ENCODE assay signal across 24 mouse cellular contexts in genomic region chr5:143148661-143149060, GRCm38 (mm10). TPM values are rescaled to one million over a fixed set of nuclear protein-coding genes. Genes with fewer than 3 reads are reported as not detected.
"Had no signal": no experiment of that assay in that cellular context is flagged by ENCODE, and none has a peak within 500 bp of the region (broad histone marks: within the 10 kb centered on the region; RNA-seq: fewer than 3 reads in every experiment).

No protein-coding gene starts in this region.

- H3K27me3 ChIP-seq: lung, embryonic 15.5 days; midbrain, embryonic 13.5 days; midbrain, embryonic 15.5 days; neural tube, embryonic 12.5 days had no signal

- DNase-seq: liver, postnatal 0 days; lung, adult 2 months; lung, postnatal 14 days; lung, postnatal 36 days; right cerebral cortex, postnatal 14 days; spleen, adult 18-20 months; thymus, adult 18-20 months; thymus, postnatal 14 days; thymus, postnatal 4 days had no signal

- H3K4me3 ChIP-seq: lung, embryonic 15.5 days; megakaryocyte, embryonic 14.5 days; midbrain, embryonic 13.5 days; midbrain, embryonic 15.5 days; neural tube, embryonic 12.5 days had no signal

- H3K27ac ChIP-seq: lung, embryonic 15.5 days; macrophage; midbrain, embryonic 13.5 days; midbrain, embryonic 15.5 days; neural tube, embryonic 12.5 days had no signal

- H3K4me1 ChIP-seq: lung, embryonic 15.5 days; midbrain, embryonic 13.5 days; midbrain, embryonic 15.5 days; neural tube, embryonic 12.5 days had no signal

- H3K36me3 ChIP-seq: lung, embryonic 15.5 days; midbrain, embryonic 13.5 days; midbrain, embryonic 15.5 days; neural tube, embryonic 12.5 days had no signal

RNA-seq across cellular contexts. Expression of gene Olfr718-ps1, which starts 1.3 kb away (rescaled TPM):
- total RNA-seq: megakaryocyte progenitor cell, adult 5-6 weeks; midbrain, postnatal 0 days; monocyte, adult 5-6 weeks; neutrophil, adult 5-6 weeks had no signal
- polyA plus RNA-seq: lung, adult 2 months; lung, embryonic 15.5 days; lung, postnatal 0 days; macrophage; midbrain, embryonic 11.5 days; midbrain, postnatal 0 days; neural tube, embryonic 12.5 days; stomach, embryonic 16.5 days had no signal

RNA-seq across cellular contexts. Expression of gene Spdye4b, which starts 32.2 kb away (rescaled TPM):
- total RNA-seq: megakaryocyte progenitor cell, adult 5-6 weeks; midbrain, postnatal 0 days had no signal
- polyA plus RNA-seq: liver, postnatal 0 days; lung, adult 2 months; lung, embryonic 15.5 days; lung, postnatal 0 days; macrophage; midbrain, embryonic 11.5 days; midbrain, embryonic 15.5 days; midbrain, postnatal 0 days; neural tube, embryonic 12.5 days; neural tube, embryonic 14.5 days; stomach, embryonic 14.5 days; stomach, embryonic 16.5 days had no signal
